Mouse (Mus musculus) frontal cortex, adult (tissue): ENCODE results near the gene Palld.

Experiments used
- ATAC-seq: cut with Nextera tagmentation; 2 replicates; pipeline ENCODE4 v1.9.2; 2017; ENCODE audit warnings: mild to moderate bottlenecking, moderate library complexity, mixed read lengths; ENCODE audit not compliant: low TSS enrichment

Palld gene

GRCm38 (mm10) chr8:61588336-61588735 lies 314.2 kb downstream of the Palld start:
- ATAC-seq: no peak

- no peak for ATAC-seq
These were observed 314.8 kb downstream of the Palld start for GRCm38 (mm10) chr8:61587731-61588130.

- no peak for ATAC-seq
These were observed 316.0 kb downstream of the Palld start for GRCm38 (mm10) chr8:61586529-61586928.

GRCm38 (mm10) chr8:61585746-61586145 lies 316.7 kb downstream of the Palld start:
- ATAC-seq: no peak

- peak; percentile 50 for ATAC-seq
These were observed 317.6 kb downstream of the Palld start for GRCm38 (mm10) chr8:61584714-61585383.

- no peak for ATAC-seq
These were observed 319.9 kb downstream of the Palld start for GRCm38 (mm10) chr8:61582547-61582946.

GRCm38 (mm10) chr8:61581259-61581658 lies 321.2 kb downstream of the Palld start:
- no peak for ATAC-seq

GRCm38 (mm10) chr8:61579831-61580230 lies 322.7 kb downstream of the Palld start:
- ATAC-seq: no peak

GRCm38 (mm10) chr8:61578754-61579153 lies 323.7 kb downstream of the Palld start:
- ATAC-seq: no peak

- no peak for ATAC-seq
These were observed 327.3 kb downstream of the Palld start for GRCm38 (mm10) chr8:61575096-61575653.

GRCm38 (mm10) chr8:61574526-61574925 lies 328.0 kb downstream of the Palld start:
- ATAC-seq: no peak

- no peak for ATAC-seq
These were observed 329.1 kb downstream of the Palld start for GRCm38 (mm10) chr8:61573179-61573937.

GRCm38 (mm10) chr8:61572697-61573096 lies 329.8 kb downstream of the Palld start:
- ATAC-seq: no peak

GRCm38 (mm10) chr8:61570637-61571036 lies 331.9 kb downstream of the Palld start:
- ATAC-seq: no peak

- peak; percentile 93 for ATAC-seq
These were observed 332.8 kb downstream of the Palld start for GRCm38 (mm10) chr8:61569721-61570120.

GRCm38 (mm10) chr8:61569211-61569610 lies 333.3 kb downstream of the Palld start:
- no peak for ATAC-seq

GRCm38 (mm10) chr8:61563378-61563777 lies 339.1 kb downstream of the Palld start:
- ATAC-seq: no peak

- ATAC-seq: no peak
These were observed 339.9 kb downstream of the Palld start for GRCm38 (mm10) chr8:61562626-61563025.

GRCm38 (mm10) chr8:61561220-61561619 lies 341.3 kb downstream of the Palld start:
- ATAC-seq: no peak

GRCm38 (mm10) chr8:61559979-61560378 lies 342.5 kb downstream of the Palld start:
- no peak for ATAC-seq

GRCm38 (mm10) chr8:61559450-61559849 lies 343.0 kb downstream of the Palld start:
- ATAC-seq: no peak

GRCm38 (mm10) chr8:61558051-61558846 lies 344.2 kb downstream of the Palld start:
- peak; percentile 69 for ATAC-seq
